Mouse (Mus musculus) liver, postnatal 0 days (tissue): ENCODE measurements around the gene St7. TPM values are rescaled to one million over a fixed set of nuclear protein-coding genes. Genes with fewer than 3 reads are reported as not detected.

Experiments used
- ATAC-seq: fragments of 200-750 bp; cut with Nextera tagmentation; 2 replicates; pipeline ENCODE4 v1.8.0; 2017; ENCODE audit warnings: mild to moderate bottlenecking, moderate library complexity
- DNase-seq: peaks from one replicate; pipeline ENCODE4 v3.0.0-alpha.2; 2016
- H3K27ac ChIP-seq: fragments of 300-500 bp; sonication (generic); 2 replicates; pipeline ENCODE4 v1.5.1; 2014; ENCODE audit warnings: antibody characterized with exemption, moderate library complexity, mild to moderate bottlenecking, low read depth
- H3K27me3 ChIP-seq: fragments of 300-500 bp; sonication (generic); 2 replicates; pipeline ENCODE4 v1.6.1; 2014; ENCODE audit warnings: low read length, control low read depth, mixed read lengths; ENCODE audit not compliant: insufficient read depth
- H3K36me3 ChIP-seq: fragments of 300-500 bp; sonication (generic); replicated peaks from 2 replicates; pipeline ENCODE4 v1.6.1; 2014; ENCODE audit warnings: mild to moderate bottlenecking, control low read depth, low read length, moderate library complexity, mixed read lengths; ENCODE audit not compliant: insufficient read depth
- H3K4me1 ChIP-seq: fragments of 300-500 bp; sonication (generic); 2 replicates; pipeline ENCODE4 v1.6.1; 2014; ENCODE audit warnings: antibody characterized with exemption, mild to moderate bottlenecking, control low read depth; ENCODE audit not compliant: insufficient read depth
- H3K4me2 ChIP-seq: fragments of 300-500 bp; sonication (generic); 2 replicates; pipeline ENCODE4 v1.6.1; 2014; ENCODE audit warnings: low read depth, mild to moderate bottlenecking, low read length, moderate library complexity, mixed read lengths
- H3K4me3 ChIP-seq: fragments of 300-500 bp; sonication (generic); 2 replicates; pipeline ENCODE4 v1.5.1; 2014; ENCODE audit warnings: low read depth, low read length
- H3K9ac ChIP-seq: fragments of 300-500 bp; sonication (generic); replicated peaks from 2 replicates; pipeline ENCODE4 v1.6.1; 2014; ENCODE audit warnings: mild to moderate bottlenecking, moderate library complexity
- H3K9me3 ChIP-seq: fragments of 300-500 bp; sonication (generic); 2 replicates; pipeline ENCODE4 v1.6.1; 2016; ENCODE audit warnings: mild to moderate bottlenecking, control low read depth, low read length, mixed read lengths
- CTCF ChIP-seq: sonication (generic); IDR thresholded peaks from 2 replicates; pipeline ENCODE4 v1.5.1; 2016; ENCODE audit warnings: antibody characterized with exemption, low read depth
- EP300 ChIP-seq: IDR thresholded peaks from 2 replicates; pipeline ENCODE4 v1.6.1; 2016; ENCODE audit warnings: antibody characterized with exemption, low read depth, mild to moderate bottlenecking
- WGBS: fragments of 180-500 bp; shearing (Covaris S2); extraction: QIAGEN DNeasy Blood & Tissue Kit; methylation state at CpG from one replicate; pipeline ENCODE4 v1.1.7; 2014; ENCODE audit not compliant: insufficient replicate concordance; 5-methylcytosine and 5-hydroxymethylcytosine counted together
- polyA plus RNA-seq: library from polyadenylated mRNA; unstranded; fragments of >200 nt; fragmentation: Nextera tagmentation; extraction: Ambion mirVana; gene quantifications from 2 replicates; pipeline ENCODE4 v1.2.1, GENCODE M21; 2015

Gene St7
- polyA plus RNA-seq, 1 experiment from 2014 or later, result 11.0 TPM

GRCm38 (mm10) chr6:17764660-17764998 lies 71.9 kb downstream of the St7 start:
- Histone ChIP-seq H3K27me3 (no peaks in the 10 kb centered on the region), H3K36me3 (no peaks in the 10 kb centered on the region), H3K27ac (peak overlapping the region; percentile 25; the same call in 1 of the 2 replicates), H3K4me3 (no peak overlapping the region), H3K4me1 (peaks cover 17% of the 10 kb centered on the region), H3K9me3 (no peaks in the 10 kb centered on the region), H3K4me2 (peak overlapping the region; percentile 46; the same call in 1 of the 2 replicates), H3K9ac (no peak overlapping the region)
- 81% methylated on average over 2 of the region's 2 CpGs for WGBS
- TF ChIP-seq CTCF (no peak), EP300 (no peak)
- no peak for ATAC-seq
- DNase-seq, result no peak

GRCm38 (mm10) chr6:17769972-17770644 lies 77.4 kb downstream of the St7 start:
- WGBS, result 75% methylated on average over 9 of the region's 9 CpGs
- no peaks in the 10 kb centered on the region for H3K9me3 ChIP-seq
- ATAC-seq (peak; percentile 40; the same call in 1 of the 2 replicates), DNase-seq (no peak)
- peak overlapping the region; percentile 41 for H3K27ac ChIP-seq
- H3K27me3 ChIP-seq, result no peaks in the 10 kb centered on the region
- no peaks in the 10 kb centered on the region for H3K36me3 ChIP-seq
- peak overlapping the region; percentile 36 for H3K4me2 ChIP-seq
- TF ChIP-seq CTCF (no peak), EP300 (no peak)
- H3K9ac ChIP-seq, result no peak overlapping the region
- peaks cover 16% of the 10 kb centered on the region for H3K4me1 ChIP-seq
- H3K4me3 ChIP-seq, result no peak overlapping the region

- peak overlapping the region; percentile 36 for H3K4me2 ChIP-seq
- peak; percentile 59; the same call in 1 of the 2 replicates for ATAC-seq
- WGBS, result 39% methylated on average over 8 of the region's 8 CpGs
These were observed 78.1 kb downstream of the St7 start for GRCm38 (mm10) chr6:17770645-17771345.

GRCm38 (mm10) chr6:17771456-17771855 lies 78.7 kb downstream of the St7 start:
- DNase-seq (no peak), ATAC-seq (peak; percentile 34; the same call in 1 of the 2 replicates)
- no peak overlapping the region for H3K4me2 ChIP-seq
- H3K27ac ChIP-seq, result peak overlapping the region; percentile 55; the same call in 1 of the 2 replicates
- no peak for TF ChIP-seq EP300
- no peak for TF ChIP-seq CTCF
- 55% methylated on average over 1 of the region's 1 CpGs for WGBS
- H3K4me1 ChIP-seq, result peaks cover 21% of the 10 kb centered on the region
- no peaks in the 10 kb centered on the region for H3K36me3 ChIP-seq
- H3K27me3 ChIP-seq, result no peaks in the 10 kb centered on the region
- H3K9me3 ChIP-seq, result no peaks in the 10 kb centered on the region
- no peak overlapping the region for H3K9ac ChIP-seq
- no peak overlapping the region for H3K4me3 ChIP-seq

More at GRCm38 (mm10) chr6:17770645-17771345, 78.1 kb downstream of the St7 start:
- H3K4me1 ChIP-seq, result peaks cover 18% of the 10 kb centered on the region
- no peak overlapping the region for H3K4me3 ChIP-seq
- no peak for DNase-seq
- no peaks in the 10 kb centered on the region for H3K9me3 ChIP-seq
- H3K9ac ChIP-seq, result no peak overlapping the region
- H3K27me3 ChIP-seq, result no peaks in the 10 kb centered on the region
- H3K27ac ChIP-seq, result peak overlapping the region; percentile 41
- H3K36me3 ChIP-seq, result no peaks in the 10 kb centered on the region
- TF ChIP-seq EP300 (no peak), CTCF (no peak)

GRCm38 (mm10) chr6:17772514-17772913 lies 79.8 kb downstream of the St7 start:
- 56% methylated on average over 3 of the region's 3 CpGs for WGBS
- H3K27me3 ChIP-seq, result no peaks in the 10 kb centered on the region
- ATAC-seq (peak; percentile 19; the same call in 1 of the 2 replicates), DNase-seq (no peak)
- no peak overlapping the region for H3K4me2 ChIP-seq
- peaks cover 27% of the 10 kb centered on the region for H3K4me1 ChIP-seq
- no peaks in the 10 kb centered on the region for H3K9me3 ChIP-seq
- no peak overlapping the region for H3K9ac ChIP-seq
- peak overlapping the region; percentile 55; the same call in 1 of the 2 replicates for H3K27ac ChIP-seq
- TF ChIP-seq CTCF (no peak), EP300 (no peak)
- H3K4me3 ChIP-seq, result no peak overlapping the region
- no peaks in the 10 kb centered on the region for H3K36me3 ChIP-seq

GRCm38 (mm10) chr6:17776041-17776440 lies 83.3 kb downstream of the St7 start:
- no peak overlapping the region for H3K27ac ChIP-seq

More at GRCm38 (mm10) chr6:17776041-17776440, 83.3 kb downstream of the St7 start:
- Histone ChIP-seq H3K4me3 (no peak overlapping the region), H3K36me3 (no peaks in the 10 kb centered on the region), H3K4me1 (peaks cover 27% of the 10 kb centered on the region), H3K4me2 (no peak overlapping the region), H3K27me3 (no peaks in the 10 kb centered on the region), H3K9ac (no peak overlapping the region), H3K9me3 (no peaks in the 10 kb centered on the region)
- ATAC-seq (no peak), DNase-seq (no peak)
- TF ChIP-seq EP300 (no peak), CTCF (no peak)
- WGBS, result 63% methylated on average over 7 of the region's 7 CpGs
